Mouse (Mus musculus): ENCODE measurements at regions not wholly inside any gene's neighbourhood (a gene's known extent, or its start where the extent isn't known, plus 50 kb on each side); places are given as distances from the start of the nearest gene placed in this dataset.

- DNase-seq = no peak
These were observed 57.1 kb upstream of the Ddit4l start for GRCm38 (mm10) chr3:137564282-137564681.

DNA sequence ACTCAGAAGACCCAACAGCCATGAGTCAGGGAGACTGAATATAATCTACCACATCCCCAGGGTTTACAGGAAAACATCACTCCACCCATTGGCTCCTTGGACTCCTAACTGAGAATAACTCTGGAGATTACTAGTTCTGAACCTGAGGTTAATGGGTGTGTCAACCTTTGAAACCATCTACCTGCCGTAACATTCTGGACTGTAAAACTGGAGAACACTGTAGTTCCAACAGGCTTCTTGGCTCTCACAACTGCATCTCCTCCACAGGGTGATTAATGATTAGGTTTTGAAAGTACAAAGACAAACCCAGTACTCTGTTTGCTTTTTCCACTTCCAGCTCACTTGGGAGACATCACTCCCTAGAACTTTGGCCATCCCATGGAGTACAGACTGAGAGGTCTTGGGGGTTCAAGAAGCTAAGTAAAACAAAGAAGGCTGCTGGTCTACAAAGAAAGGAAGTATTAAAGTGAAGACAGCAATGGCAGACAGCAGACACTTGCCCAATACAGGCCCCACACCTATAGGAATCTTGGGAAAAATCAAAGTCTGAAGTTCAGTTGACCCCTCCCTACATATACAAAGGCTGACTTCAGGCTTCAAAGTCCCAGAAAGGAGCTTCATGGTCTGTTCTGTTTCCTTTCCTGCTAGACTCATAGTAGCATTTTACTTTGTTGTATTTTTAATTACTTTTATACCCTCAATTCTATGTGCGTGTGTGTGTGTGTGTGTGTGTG, 52.7 kb upstream of the Ddit4l start:
- no peak for DNase-seq
